Comparison of ENCODE assay signal across 8 mouse cellular contexts in the genomic region with DNA sequence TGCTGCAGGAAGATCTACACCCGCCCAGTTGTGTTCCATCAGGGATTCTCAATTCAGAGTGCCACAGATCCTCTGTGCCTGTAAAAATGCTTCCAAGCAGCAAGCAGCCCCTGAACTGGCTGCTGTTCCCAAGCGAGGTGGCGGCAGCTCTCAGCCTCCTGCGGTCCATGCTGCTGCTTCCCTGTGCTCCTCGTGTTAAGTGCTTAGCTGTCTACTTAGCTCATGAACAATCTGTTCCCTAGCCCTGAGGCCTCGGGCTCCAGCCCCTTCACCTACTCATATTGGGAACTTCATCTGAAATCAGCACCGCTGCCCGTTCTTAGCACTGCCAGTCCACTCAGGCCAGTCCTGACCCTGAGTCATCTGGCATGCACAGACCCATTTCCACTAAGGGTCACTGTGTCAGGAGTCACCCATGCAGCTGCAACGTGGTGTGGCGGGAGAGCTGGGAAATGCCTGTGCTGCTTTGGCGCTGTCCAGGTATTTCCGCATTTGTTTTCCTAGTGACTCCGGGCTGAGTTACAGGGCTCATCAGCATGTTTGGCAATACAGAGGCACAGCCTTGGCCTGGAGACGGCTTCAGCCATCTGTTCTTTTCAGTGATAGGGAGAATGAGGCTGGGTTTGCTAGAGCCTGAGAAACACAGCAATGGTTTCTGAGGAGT.
DNase-seq lines count a peak whose midpoint lies in the region; ATAC-seq and TF ChIP-seq lines count a peak whose summit lies in the region.

No protein-coding gene starts in this region.

- 32% methylated on average over 14 of the region's 14 CpGs for WGBS in heart, adult 2 months
- WGBS in liver, postnatal 0 days (ENCODE audit: insufficient replicate concordance): 59% methylated on average over 14 of the region's 14 CpGs

- peaks cover 9% of the 10 kb centered on the region for H3K36me3 ChIP-seq in heart, adult 2 months (ENCODE audit: control insufficient read depth, insufficient read depth, low read length)
- no peaks in the 10 kb centered on the region for H3K36me3 ChIP-seq in liver, postnatal 0 days (replicated peaks; ENCODE audit: insufficient read depth, low read length)

- H3K4me1 ChIP-seq in heart, adult 2 months (ENCODE audit: control insufficient read depth, insufficient read depth, low read length): peaks cover 14% of the 10 kb centered on the region
- H3K4me1 ChIP-seq in liver, postnatal 0 days (ENCODE audit: insufficient read depth): peaks cover 18% of the 10 kb centered on the region

- no peak for TF ChIP-seq POLR2A in heart, adult 2 months (IDR thresholded peaks at IDR 0.05; ENCODE audit: insufficient read depth, low read depth, low read length)

- no peaks in the 10 kb centered on the region for H3K9me3 ChIP-seq in liver, postnatal 0 days (ENCODE audit: low read length)

- no peaks in the 10 kb centered on the region for H3K27me3 ChIP-seq in heart, adult 2 months (ENCODE audit: control insufficient read depth, insufficient read depth, low read length)
- no peaks in the 10 kb centered on the region for H3K27me3 ChIP-seq in liver, postnatal 0 days (ENCODE audit: insufficient read depth, low read length)

- peak; percentile 80 for TF ChIP-seq EP300 in heart, adult 2 months (IDR thresholded peaks at IDR 0.05; ENCODE audit: insufficient read depth, low read depth, low read length)
- no peak for TF ChIP-seq EP300 in liver, postnatal 0 days (IDR thresholded peaks at IDR 0.05; ENCODE audit: low read depth)

- no peak overlapping the region for H3K9ac ChIP-seq in heart, adult 2 months (ENCODE audit: low read depth, low read length)
- H3K9ac ChIP-seq in liver, postnatal 0 days (replicated peaks): no peak overlapping the region; the same call in 1 of the 2 replicates

- peak overlapping the region; percentile 40 for H3K27ac ChIP-seq in heart, adult 2 months
- peak overlapping the region; percentile 79 for H3K27ac ChIP-seq in liver, postnatal 0 days (ENCODE audit: low read depth)

- no peak overlapping the region for H3K4me3 ChIP-seq in heart, adult 2 months
- H3K4me3 ChIP-seq in liver, postnatal 0 days (ENCODE audit: low read depth, low read length): no peak overlapping the region

- H3K79me2 ChIP-seq in heart, adult 2 months (replicated peaks; ENCODE audit: control insufficient read depth, insufficient read depth, low read length): no peaks in the 10 kb centered on the region

- DNase-seq in spleen, postnatal 36 days (ENCODE audit: low spot score in 2 of 2): peak; percentile 3 to 9
- no peak for DNase-seq in spleen, postnatal 4 days (ENCODE audit: low spot score in 2 of 2)
- DNase-seq in cerebellum, postnatal 25 days: peak; percentile 75 to 80
- DNase-seq in heart, adult 2 months: peak; percentile 63 to 75
- DNase-seq in kidney, postnatal 14 days: peak; percentile 46
- peak; percentile 76 for DNase-seq in liver, postnatal 0 days
- peak; percentile 22 for DNase-seq in testis, postnatal 14 days (ENCODE audit: low spot score)

- intact Hi-C loops in heart, adult 2 months (cut with DNase I): loop anchor here (10.0 kb wide), 1 partner anchor 438 kb away; no protein-coding TSS in a partner anchor

- no peak overlapping the region for H3K4me2 ChIP-seq in liver, postnatal 0 days (ENCODE audit: low read depth, low read length)

- no peak for TF ChIP-seq CTCF in heart, adult 2 months (IDR thresholded peaks at IDR 0.05)
- TF ChIP-seq CTCF in liver, postnatal 0 days (IDR thresholded peaks at IDR 0.05; ENCODE audit: low read depth): 0 out of 2 replicates have a peak, but pooled peaks have one; percentile 5

- ATAC-seq in liver, postnatal 0 days: peak; percentile 96
- no peak for ATAC-seq in CD4-positive, CD25-positive, alpha-beta regulatory T cell, adult 4 months

Comparison
In these comparisons a context has a peak if more than half of its experiments do, and no peak if none do; other contexts are left out.
1. DNase-seq: peak in spleen, postnatal 36 days (2 of 2), cerebellum, postnatal 25 days (2 of 2), heart, adult 2 months (2 of 2), kidney, postnatal 14 days (single experiment), liver, postnatal 0 days (single experiment) and testis, postnatal 14 days (single experiment); none in spleen, postnatal 4 days (0 of 2).